Mouse (Mus musculus) megakaryocyte, embryonic 14.5 days (primary cell): ENCODE measurements around the gene Ankrd33.

Source experiments
- FLI1 ChIP-seq: IDR thresholded peaks from 2 replicates; pipeline ENCODE4 v1.6.1; 2012; ENCODE audit warnings: low read length, inconsistent platforms, mixed read lengths
- GATA1 ChIP-seq: IDR thresholded peaks from 3 replicates; pipeline ENCODE4 v1.6.1; 2012; ENCODE audit warnings: mixed read lengths, low read length, inconsistent platforms, borderline replicate concordance

DNA sequence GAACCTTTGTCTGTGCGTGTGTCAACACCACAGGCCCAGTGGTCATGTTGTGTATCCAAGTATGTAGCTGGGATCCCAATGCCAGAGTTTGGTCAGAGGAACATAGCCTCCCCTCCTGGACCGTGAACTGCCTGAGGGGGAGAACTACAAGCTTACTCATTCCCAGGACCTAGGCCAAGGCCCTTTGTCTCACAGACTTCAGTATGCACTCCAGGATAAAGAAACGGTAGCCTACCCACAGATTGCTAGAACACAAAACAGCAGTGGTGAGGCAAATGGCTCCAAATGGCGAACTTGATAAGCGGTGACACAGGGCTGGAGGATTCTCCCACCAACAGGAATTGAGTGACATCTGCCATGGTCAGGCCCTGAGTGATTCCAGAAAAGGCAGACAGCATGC lies 48.3 kb downstream of the Ankrd33 start:
- TF ChIP-seq GATA1 = no peak
- no peak for TF ChIP-seq FLI1
